Mouse (Mus musculus) gastrocnemius, adult 18-20 months (tissue): ENCODE measurements around the gene Plcb4. TPM values are rescaled to one million over a fixed set of nuclear protein-coding genes. Genes with fewer than 3 reads are reported as not detected.

Experiments
- DNase-seq: peaks from one replicate; pipeline ENCODE4 v3.0.0; 2021; ENCODE audit warnings: low spot score
- total RNA-seq, 2 experiments: library from RNA; stranded (reverse); gene quantifications; 2 replicates each; pipeline ENCODE4 v1.2.3; 2021

Plcb4 gene
- total RNA-seq, 2 experiments from 2014 or later = 14.2 to 18.7 TPM

GRCm38 (mm10) chr2:135805748-135806685 lies 147.2 kb downstream of the Plcb4 start:
- no peak for DNase-seq

GRCm38 (mm10) chr2:135808342-135808741 lies 149.5 kb downstream of the Plcb4 start:
- DNase-seq = no peak

- peak; percentile 21 for DNase-seq
Measured at GRCm38 (mm10) chr2:135810841-135811240, 152.0 kb downstream of the Plcb4 start.

- DNase-seq = no peak
Measured at GRCm38 (mm10) chr2:135811453-135812101, 152.8 kb downstream of the Plcb4 start.

DNA sequence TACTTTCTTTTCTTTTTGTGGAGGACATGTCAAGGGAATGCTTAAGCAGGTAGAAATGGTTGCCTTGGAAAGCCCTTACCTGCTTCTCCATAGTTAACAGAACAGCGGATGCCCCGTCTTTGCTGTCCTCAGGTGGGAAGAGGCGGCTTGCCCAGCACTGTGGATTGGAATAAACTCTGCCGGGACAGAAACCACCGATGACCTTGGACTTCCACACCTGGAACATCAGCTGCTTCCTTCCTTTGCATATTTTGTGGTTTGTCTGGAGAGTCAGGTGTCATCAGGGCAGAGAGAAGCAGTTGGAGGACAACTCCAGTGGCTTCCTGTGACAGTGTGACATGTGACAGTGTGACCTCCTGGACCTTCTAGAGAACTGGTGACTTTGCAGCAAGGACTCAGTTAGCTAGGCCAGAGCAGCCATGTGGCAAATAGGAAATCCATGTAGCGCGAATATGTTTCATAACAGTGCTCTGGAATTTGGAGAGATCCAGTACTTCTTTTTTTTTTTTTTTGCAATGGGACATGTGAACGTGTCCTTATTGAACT lies 154.0 kb downstream of the Plcb4 start:
- DNase-seq = no peak

DNA sequence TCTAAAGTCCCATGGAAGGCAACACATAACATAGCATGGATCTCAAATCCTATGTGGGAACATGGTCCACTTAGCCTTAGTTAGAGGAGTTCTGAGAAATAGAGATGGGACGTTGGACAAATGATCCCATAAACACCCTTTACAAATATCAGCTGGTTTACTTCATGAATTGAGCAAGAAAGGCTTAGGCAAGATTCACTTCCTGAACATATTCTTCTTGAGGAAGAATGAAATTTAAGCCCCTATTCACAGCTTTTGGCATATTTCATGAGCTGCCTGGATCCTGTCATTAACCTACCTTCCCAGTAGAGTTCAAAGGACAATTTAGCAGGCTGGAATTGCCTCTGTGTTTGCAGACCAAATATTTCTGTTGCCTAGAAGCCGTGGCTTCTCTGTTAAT lies 161.9 kb downstream of the Plcb4 start:
- no peak for DNase-seq

DNA sequence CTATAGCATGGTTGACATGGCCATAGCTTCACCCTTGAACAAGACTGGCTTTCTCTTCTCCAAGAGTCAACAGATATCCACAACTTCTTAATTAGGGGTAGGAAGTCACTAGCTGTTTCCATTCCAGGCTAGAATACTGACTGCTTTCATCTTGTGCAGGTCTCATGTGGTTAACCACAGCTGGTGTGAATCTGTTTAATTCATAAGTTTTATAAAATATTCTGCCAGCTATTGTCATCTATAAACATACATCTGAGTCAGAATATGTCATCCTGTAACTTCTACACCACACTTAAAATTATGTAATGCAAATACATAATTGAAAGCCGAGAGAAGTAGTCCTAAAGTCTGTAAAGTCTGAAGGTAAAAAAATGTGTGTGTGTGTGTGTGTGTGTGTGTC lies 164.9 kb downstream of the Plcb4 start:
- DNase-seq = no peak

GRCm38 (mm10) chr2:135824757-135825156 lies 165.9 kb downstream of the Plcb4 start:
- no peak for DNase-seq

DNA sequence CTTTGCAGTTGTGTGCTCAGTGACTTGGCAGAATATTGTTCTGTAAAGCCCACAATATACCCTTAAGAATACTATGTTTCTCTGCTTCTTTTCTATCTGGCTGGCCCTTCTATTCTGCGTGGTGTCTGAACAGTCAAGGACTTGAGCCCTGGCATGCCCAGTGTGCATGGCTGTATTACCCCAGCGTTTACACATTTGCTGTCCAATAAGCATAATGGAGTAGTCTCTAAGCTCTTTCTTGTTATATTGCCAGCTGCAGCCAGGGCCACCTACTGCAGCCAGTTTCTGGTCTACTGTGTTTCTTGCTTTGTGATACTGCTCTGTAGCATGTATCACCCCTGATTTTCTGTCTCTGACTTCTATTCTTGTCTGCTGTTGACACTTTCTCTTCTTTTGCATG lies 166.8 kb downstream of the Plcb4 start:
- no peak for DNase-seq

GRCm38 (mm10) chr2:135826616-135827360 lies 168.0 kb downstream of the Plcb4 start:
- DNase-seq = no peak

- DNase-seq = no peak
Measured at GRCm38 (mm10) chr2:135828446-135828845, 169.6 kb downstream of the Plcb4 start.

DNA sequence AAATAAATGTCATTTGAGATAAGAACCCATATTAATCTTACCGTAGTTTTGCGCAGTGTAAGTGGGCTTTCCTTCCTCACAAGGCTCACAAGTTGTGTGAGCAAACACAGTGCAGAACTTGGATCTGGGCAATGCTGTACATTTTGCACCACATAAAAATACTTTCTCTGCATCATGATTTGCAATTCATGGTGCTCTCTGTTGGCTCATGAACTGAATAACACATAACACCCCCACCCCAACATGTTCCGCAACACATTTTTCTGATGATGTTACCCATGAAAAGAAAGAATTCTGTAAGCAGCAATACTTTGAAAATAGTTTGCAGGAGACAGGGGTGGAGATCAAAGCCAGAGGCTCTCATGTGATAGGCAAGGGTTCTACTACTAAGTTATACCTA lies 174.9 kb downstream of the Plcb4 start:
- DNase-seq = no peak

GRCm38 (mm10) chr2:135834435-135834834 lies 175.6 kb downstream of the Plcb4 start:
- no peak for DNase-seq

- DNase-seq = no peak
Measured at GRCm38 (mm10) chr2:135835911-135836310, 177.1 kb downstream of the Plcb4 start.

GRCm38 (mm10) chr2:135836426-135836825 lies 177.6 kb downstream of the Plcb4 start:
- no peak for DNase-seq

DNA sequence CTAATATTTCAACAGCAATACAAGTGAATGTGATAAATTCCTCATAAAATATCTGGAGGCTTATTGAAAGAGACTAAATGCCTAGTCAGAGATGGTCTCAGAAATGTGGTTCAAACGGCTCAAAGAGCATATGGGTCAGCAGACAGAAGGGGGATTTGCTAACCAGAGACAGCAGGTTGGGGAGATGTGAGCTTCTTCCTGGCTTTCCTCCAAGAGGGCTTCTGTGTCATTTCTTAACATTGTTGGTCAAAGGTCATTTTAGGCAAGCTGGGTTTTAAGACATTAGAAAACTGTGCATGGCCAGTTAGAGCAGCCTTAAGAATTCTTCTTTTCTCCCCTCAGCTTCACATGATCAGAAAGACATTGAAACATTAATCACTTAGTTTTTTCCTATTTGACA lies 178.9 kb downstream of the Plcb4 start:
- DNase-seq = no peak

DNA sequence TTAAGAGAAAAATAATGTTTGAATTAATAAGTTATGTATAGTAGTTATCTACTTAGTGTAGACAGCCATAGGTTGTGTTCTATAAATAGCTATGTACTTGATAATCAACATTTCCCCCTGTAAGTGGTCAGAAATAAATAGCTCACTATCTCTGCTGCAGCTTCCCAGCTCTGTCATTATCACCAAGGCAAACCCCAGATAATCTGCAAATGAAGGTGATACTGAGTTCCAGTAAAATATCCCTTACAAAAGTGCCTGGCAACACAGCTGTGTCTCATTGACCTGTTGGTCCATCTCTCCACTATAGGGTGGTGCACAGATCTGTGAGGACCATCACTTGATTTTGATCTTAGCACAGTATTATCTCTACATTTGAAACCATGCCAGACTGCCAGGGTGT lies 179.3 kb downstream of the Plcb4 start:
- no peak for DNase-seq

GRCm38 (mm10) chr2:135838651-135839286 lies 180.0 kb downstream of the Plcb4 start:
- DNase-seq = no peak

GRCm38 (mm10) chr2:135843721-135844120 lies 184.9 kb downstream of the Plcb4 start:
- no peak for DNase-seq

DNA sequence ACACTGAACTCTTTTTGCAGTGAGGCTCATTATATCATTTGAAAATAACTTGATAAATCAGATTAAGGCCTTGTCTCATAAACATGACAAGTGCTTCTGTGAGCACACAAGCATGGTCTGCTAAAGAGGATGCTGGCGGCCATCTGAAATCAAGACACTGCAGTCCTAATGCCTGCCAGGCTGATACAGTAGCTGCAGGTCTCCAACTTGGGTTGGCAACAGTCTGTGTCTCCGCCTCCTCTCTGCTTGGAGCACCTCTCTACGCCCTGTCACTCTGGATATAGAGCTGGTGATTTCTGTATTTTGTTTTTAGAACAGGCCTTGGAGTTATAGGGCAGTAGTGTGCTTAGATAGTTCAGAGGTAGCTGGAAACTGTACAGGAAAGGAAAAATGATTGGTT lies 188.1 kb downstream of the Plcb4 start:
- DNase-seq = no peak

DNA sequence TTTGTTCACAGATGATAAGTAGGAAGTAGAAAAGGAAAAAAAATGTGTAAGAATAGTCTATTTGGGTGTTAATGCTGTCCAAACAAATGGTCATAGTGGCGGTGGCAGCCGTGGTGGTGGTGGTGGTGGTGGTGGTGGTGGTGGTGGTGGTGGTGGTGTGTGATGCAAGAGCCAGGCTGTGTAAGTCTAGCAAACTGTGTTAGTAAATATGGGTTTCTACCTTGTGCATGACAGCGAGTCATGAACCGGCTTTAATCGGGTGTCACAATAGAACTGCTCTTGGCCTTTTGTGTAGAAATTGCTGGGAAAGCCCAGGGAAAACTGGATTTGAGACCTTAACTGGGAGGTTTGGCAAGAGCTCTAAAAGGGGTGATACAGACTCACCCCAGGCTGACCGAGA lies 188.9 kb downstream of the Plcb4 start:
- DNase-seq = no peak
